Mouse (Mus musculus) urinary bladder, postnatal 10 days (tissue): ENCODE data around the gene Tacc3.

ENCODE experiments used
- DNase-seq: peaks from one replicate; pipeline ENCODE4 v3.0.0; 2022; ENCODE audit warnings: low spot score

The Tacc3 gene

GRCm38 (mm10) chr5:33657787-33658663 lies at the start of gene Tacc3, which contains the start of gene Tmem129:
Gene Tacc3, plus strand, starts transcription at chr5:33658128.
Gene Tmem129, minus strand, starts transcription at chr5:33658416.
- peak; percentile 87 for DNase-seq

DNA sequence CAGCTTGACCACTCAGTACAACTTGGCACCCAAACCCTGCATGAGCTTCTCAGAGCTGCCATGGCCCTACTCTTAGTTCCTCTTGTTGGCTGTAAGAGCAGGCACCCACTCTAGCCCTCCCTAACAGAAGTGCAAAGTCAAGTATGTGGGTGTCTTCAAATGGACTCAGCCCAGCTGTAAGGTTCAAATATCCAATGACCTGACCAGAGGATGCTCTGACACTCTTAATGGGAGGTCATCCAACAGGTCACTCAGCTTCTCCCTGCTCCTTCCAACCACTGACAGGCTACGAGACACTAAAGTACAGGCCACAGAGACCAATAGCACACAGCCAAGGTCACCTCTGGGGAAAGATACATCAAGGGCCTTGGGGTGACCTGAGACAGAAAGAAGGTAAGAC lies 48.7 kb upstream of the Tacc3 start:
- DNase-seq, result no peak

DNA sequence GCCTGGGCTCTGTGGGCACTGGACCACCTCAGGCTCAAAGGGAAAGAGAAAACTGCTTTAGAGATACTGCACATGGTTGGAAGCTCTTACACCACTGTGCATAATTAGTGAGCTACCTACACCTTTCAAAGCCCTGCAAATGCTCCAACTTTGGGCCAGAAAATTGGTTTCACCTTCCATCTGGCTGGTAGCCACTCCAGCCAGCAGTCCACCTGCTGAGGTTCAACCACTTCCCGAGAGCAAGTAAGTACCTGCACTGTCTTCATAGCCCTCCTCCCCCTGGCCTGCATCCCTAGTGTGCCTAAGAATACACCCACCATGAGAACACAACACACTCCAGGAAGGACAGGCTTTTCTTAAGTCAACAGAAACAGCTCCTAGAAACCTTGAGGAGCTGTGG lies 46.1 kb upstream of the Tacc3 start:
- DNase-seq, result no peak

DNA sequence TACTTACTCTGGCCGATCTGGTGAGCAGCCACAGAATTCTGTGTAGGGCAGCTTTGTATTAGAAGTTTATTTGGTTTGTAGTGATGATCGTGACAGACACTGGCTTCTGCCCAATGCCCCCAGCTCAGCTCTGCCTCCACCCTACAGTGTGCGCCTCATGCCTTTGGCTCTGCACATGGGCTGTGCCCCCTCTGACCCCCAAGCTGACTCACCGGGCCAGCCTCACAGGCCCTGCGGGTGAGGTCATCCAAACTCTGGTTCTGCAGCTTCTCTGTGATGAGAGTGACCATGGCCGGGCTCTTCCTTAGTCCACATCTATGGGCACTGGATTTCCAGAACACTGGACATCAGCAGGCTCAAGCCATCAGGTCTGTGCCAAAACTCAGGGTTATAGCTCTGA lies 43.5 kb upstream of the Tacc3 start:
- DNase-seq, result no peak

DNA sequence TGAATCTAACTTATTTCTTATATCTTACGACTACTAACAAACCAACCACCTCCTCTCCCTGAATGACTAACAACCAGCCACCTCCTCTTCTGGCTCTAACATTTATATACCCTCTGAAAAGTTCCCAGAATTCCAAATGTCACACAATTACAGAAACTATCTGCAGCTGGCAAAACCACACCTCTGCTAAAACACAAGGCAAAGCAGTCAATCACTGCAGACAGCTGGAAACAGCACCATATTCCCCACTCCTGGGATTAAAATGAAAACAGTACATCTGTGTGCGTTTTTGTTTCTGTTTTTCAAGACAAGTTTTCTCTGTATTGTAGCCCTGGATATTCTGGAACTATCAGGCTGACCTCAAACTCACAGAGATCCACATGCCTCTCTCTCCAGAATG lies 35.3 kb upstream of the Tacc3 start:
- DNase-seq, result no peak

DNA sequence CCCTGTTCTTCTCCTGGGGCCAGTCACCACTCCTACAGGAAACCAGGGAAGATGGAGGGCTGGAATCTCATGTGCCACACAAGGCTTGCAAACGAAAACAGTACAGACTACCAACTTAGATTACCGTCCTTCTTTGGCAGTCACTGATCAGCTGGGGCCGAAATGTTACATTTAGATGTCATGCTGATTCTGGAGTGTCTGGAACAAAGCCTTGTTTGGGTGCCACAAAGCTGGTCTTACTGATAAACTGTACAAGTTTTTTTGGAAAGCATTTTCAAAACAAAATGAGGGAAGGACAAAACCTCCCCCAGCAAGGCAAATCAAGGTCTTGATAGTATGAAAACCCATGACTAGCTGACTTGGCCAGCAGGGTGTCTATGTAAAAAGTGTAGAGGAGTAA lies 34.2 kb upstream of the Tacc3 start:
- no peak for DNase-seq

- no peak for DNase-seq
Observed at GRCm38 (mm10) chr5:33627968-33628367, 30.0 kb upstream of the Tacc3 start.

DNA sequence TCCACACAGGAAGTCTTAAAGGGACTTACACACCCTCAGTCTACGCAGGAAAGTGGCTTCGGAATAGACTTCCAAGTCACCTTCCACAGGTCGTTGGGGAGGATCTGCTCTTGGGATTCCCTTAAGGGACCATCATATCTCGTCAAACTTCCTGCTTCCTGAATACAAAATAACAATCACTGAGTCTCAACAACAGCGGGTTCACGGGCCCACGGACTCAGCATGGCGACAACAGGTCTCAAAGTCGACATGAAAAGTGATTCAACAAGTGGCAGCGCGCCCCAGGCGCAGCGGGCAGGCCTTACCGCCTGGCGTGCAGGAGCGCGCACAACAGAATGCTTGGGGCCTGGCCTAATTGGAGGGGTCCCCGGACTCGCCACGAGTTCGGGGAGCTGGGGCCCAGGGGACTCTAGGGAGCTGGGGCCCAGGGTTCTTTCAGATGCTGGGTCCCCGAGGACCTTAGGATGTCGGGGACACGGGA lies 29.1 kb upstream of the Tacc3 start:
- DNase-seq, result no peak

- peak; percentile 99 for DNase-seq
Observed at GRCm38 (mm10) chr5:33629301-33629987, 28.5 kb upstream of the Tacc3 start, which contains the start of the genes Fam53a and Gm9903. Gene Fam53a, minus strand, starts transcription at chr5:33629635. Gene Gm9903, plus strand, starts transcription at chr5:33629925.

- no peak for DNase-seq
Observed at GRCm38 (mm10) chr5:33630061-33630460, 27.9 kb upstream of the Tacc3 start.

- DNase-seq, result no peak
Observed at GRCm38 (mm10) chr5:33630615-33631014, 27.3 kb upstream of the Tacc3 start.

DNA sequence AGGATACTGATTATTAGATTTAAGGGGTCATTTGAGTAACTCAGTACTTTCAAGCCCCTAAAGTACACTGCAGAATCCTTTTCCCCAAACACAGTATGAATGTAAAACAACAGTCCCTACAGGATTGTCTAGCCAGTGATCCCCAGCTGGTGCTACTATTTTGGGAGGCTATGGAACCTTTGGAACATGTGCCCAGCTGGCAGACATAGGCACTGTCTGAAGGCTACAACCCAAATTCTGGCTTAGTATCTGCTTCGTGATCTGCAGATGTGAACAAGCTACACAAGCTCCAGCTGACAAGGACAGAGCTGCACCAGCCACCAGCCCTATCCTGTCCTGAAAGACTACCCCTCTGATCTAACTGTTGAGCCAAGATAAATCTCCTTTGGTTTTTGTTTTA lies 25.4 kb upstream of the Tacc3 start:
- DNase-seq, result no peak

DNA sequence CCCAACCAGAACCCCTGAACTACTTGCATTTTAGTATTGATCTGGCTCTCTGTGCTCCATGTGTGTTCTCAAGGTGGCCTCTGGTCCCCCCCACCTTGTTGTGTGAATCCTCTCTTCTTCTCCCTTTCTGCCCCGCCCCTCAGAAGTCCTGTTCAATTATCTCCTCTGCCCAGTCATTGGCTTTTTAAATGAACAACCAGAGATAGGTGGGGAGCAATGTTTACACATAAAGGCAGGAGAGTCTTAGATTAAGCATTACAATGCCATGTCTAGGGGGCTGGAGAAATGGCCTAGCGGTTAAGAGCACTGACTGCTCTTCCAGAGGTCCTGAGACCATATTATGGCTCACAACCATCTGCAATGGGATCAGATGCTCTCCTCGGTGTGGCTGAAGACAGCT lies 22.6 kb upstream of the Tacc3 start:
- no peak for DNase-seq

- no peak for DNase-seq
Observed at GRCm38 (mm10) chr5:33637606-33638350, 20.1 kb upstream of the Tacc3 start.

GRCm38 (mm10) chr5:33638826-33639225 lies 19.1 kb upstream of the Tacc3 start:
- DNase-seq, result no peak

DNA sequence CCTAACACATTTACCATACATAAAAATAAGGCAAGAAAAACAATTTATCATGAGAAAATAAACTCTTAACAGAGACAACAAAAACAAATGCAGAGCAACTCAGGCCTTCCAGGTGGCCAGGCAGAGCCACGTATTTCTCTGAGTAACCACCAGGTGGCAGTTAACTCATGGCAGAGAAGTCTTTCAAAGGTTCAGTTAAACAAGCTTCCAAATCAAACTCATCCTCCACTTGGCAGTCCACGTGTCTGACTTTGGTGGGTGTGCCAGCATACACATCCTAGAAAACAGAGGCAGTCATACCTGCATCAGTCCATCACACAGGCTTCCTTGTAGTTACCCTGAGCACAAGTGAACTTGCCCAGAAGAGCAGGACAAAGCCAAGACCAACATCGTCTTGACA lies 17.3 kb upstream of the Tacc3 start:
- no peak for DNase-seq

GRCm38 (mm10) chr5:33651017-33651416 lies 6.9 kb upstream of the Tacc3 start:
- no peak for DNase-seq

GRCm38 (mm10) chr5:33651541-33651920 lies 6.4 kb upstream of the Tacc3 start:
- no peak for DNase-seq

DNA sequence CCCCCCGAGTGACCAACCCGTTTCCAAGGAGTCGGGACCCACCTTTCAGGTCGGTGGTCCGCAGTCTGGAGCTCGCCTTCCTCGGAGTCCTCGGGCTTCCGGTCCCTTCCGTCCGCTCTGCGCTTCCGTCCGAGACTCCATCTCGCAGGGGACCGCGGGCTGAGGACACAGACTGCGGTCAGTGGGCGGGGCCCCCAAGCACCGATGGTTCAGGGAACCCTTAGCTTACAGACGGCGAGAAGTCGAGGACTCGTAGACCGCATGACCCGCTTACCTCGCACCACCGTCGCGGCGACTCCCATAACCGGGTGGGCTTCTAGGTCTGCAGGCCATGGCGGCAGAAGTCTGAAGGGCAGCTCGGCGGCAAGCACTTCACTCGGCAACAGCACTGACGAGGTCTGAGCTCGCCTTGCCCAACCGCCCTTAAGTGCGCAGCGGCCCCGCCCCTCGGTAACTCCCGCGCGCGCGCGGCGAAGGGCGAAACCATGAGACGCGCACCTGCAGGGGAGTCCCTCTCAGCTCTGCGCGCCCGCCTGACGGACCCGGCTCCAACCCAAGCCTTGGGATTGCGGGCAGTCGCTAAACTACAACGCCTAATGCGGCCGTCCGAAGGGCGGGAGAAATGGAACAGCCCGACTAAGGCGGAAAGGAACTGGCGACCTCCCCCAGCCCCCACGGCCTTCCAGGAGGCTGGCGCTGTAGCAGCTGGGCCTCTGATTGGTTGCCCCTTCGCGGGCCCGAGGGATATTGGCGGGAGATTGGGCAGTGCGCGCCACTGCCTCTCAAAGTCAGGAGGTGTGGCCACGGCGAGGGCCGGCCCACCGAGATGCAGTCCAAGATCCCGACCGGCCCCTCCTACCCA lies 5.8 kb upstream of the Tacc3 start, which contains the start of gene Slbp:
Gene Slbp, minus strand, starts transcription at position 654 of the 862 bp plus-strand sequence.
- DNase-seq, result peak; percentile 77

- DNase-seq, result no peak
Observed at GRCm38 (mm10) chr5:33652783-33653173, 5.2 kb upstream of the Tacc3 start.

GRCm38 (mm10) chr5:33654424-33654823 lies 3.5 kb upstream of the Tacc3 start:
- DNase-seq, result no peak
